Mouse (Mus musculus) layer of hippocampus, adult 11-12 months (tissue): ENCODE results near the gene Epdr1.
"Not testable (repeated sequence)": the region's sequence is repeated elsewhere in the genome, so short reads cannot be mapped to it uniquely, and the experiment has no call there.

Experiments
- DNase-seq: peaks from one replicate; pipeline ENCODE4 v3.0.0; 2022; ENCODE audit warnings: low spot score

Gene Epdr1

DNA sequence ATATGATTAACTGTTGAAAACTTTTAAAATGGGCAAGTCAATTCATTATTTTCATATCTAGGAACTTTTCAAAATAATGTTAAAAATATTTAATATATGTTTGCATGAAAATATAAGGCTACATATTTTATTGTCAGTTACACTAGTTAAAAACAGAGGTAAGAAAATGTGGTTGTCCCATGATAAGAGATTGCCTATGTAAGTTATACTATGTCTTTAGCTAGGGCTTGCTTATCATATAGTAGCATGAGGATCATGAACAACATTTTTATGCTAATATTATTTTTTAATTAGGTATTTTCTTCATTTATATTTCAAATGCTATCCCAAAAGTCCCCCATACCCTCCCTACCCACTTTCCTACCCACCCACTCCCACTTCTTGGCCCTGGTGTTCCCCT, 14.8 kb downstream of the Epdr1 start:
- DNase-seq = no peak

DNA sequence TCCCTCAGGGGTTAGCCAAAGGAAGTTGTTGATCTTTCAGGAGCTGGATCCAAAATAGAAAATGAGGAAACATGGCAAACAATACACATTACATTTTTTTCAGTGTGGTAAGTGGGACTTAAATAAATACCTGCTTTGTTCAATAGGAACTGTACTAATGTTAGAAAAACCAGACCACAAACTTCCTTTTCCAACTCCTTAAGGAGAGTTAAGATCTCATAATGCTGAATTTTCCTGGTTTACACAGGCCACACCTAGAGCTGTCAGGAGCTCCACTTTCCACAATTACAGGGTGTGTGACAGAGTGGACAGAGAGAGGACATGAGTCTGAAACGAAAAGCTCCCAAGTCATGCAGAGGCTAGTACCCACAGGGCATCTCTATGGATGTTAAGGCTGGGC, 16.0 kb downstream of the Epdr1 start:
- DNase-seq = no peak

DNA sequence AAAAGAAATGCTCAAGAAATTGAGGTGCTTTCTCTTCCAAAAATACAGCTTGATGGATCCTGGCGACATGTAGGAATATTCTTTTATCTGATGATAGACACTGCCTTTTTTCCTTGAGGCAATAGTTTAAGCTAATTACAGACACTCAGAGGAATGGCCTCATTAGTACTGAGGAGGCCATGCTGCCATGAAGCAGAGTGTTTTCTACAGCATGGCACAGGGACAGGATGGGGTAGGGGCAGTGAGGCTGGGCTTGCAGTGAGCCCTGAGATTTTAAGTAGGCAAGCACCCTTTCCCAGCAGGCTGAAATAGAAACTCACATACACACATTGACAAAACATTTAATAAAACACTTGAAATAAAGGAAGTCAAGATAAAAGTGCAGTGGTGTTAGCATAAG, 17.2 kb downstream of the Epdr1 start:
- DNase-seq = no peak

DNA sequence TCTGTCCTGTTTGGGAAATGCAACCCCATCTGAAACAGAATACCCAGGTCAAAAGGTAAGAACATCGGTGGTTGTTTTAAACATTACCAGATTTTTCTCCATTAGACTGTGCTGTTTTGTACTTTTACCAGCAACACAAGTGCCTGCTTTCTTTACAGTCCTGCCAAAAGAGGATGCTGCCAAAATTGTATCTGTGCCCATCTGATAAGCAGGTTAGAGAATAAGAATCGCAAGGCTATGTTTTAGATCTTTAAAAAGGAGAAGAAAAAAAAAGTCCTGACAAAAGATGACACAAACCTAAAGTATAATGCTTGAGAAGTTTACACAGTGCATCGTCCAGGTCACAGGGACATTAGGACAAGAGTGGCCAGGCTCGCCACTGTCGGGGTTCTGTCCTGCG, 20.5 kb downstream of the Epdr1 start:
- no peak for DNase-seq

DNA sequence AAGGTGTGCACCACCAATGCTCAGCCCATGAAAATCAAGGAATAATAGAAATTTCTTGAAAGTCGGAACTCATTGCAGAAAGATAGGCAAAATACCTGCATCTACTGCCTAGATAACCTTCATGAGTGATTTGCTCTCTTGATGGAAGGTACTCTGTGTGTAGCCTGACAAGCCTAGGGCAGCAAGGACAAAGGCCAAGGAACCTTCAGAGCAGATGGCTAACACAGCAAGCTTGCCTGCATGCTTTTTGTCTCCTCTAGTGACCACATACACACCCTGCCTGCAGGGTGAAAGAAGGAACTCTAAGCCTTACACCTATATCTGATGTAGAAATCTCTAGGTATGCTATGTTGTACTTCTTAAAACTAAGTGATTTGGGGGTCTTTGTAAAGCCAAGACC, 24.6 kb downstream of the Epdr1 start:
- DNase-seq = no peak

DNA sequence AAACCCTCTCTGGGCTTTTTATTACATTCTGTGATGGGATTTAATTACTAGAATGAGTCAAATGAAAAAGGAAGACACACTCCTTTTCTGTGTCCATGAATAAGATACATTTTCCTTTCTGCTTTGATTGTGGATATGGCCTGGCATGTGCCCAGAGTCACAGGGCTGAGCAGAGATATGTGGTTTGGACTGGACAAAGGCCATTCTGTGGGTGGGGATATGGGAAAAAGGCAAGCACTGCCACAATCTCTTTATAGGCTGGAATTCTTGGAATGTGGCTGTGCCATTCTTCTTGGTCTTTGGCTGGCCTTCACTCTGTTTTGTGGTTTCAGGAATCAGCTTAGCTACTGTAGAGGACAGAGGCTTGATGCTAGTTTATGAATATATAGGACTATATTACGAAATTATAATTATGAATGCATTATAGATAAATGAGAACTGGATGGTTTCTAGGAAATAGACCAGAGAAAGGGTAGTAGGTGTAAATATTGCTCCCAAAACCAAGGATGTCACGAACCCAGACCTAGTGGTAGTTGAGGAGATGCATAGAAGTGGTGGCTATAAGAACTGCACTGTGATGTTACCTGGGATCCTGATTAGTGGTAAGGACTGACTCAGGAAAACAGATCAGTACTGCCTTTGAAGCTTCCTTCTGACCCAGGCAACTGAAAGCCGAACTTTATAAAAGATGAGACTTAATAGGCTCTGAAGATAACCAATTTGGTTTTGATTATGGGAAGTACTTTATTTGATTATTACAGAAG, 28.5 kb downstream of the Epdr1 start:
- no peak for DNase-seq

DNA sequence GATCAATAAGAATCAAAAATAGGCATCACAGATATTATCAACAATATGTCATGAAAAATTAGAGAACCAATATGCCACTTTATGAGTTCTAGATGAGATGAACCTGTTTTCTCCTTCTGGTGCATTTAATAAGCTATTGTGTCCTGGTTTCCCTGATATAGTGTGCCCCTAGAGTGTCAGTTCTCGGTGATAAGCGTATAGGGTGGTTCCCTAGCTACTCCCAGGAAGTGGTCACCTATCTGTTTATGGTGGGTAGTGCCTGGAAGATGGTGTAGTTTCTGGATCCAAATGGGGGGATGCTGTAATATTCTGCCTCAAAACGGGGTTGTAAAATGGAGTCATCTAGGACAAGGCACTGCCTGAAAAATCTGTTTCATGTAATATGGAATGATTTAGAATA, 43.8 kb downstream of the Epdr1 start:
- DNase-seq = no peak

DNA sequence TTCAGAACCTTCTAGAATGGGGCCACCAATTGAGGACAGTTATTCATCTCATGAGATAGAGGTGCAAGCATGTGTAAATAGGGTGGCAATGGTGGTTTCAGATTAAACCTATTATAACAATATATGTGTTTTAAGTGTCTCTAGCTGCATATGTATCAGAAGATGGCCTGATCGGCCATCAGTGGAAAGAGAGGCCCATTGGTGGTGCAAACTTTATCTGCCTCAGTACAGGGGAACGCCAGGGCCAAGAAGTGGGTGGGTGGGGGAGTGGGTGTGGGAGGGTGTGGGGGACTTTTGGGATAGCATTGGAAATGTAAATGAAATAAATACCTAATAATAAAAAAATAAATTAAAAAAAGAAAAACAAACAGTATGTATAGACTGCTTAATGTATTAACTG, 45.0 kb downstream of the Epdr1 start:
- DNase-seq = not testable (repeated sequence)

DNA sequence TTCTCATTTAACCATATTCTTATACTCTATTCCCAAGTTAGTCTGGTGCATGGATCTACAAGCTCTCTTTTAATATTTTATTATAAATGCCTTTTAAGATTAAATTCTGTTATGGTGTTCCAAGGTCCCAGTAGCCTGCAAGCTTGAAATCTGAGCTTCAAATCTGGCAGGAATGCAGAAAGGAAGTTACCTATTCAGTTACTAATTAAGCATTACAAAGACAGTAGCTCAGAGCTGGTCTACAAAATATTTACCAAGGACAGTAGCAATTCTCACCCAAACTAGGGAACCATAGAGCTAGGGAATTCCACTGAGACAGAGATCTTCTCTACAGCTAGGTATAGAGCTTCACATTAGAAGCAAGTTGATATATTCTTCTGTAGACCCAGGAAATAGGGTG, 49.6 kb downstream of the Epdr1 start:
- not testable (repeated sequence) for DNase-seq

DNA sequence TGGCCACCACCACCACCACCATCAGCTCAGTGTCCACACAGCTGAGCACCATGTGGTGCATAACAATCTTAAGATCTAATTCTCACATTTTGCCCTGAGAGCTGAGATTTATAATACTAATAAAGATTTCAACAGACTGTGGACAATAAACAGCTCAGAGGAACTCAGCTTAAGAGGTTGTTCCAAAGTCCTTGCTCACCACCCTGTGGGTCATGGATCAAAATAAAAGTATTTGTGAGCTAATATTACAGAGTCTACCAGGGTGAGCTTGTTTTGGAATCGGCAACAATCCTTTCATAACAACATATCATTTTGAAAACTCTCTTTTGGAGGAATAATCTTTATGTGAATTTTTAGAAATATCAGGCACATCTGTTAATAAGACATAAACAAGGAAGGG, 57.2 kb downstream of the Epdr1 start:
- no peak for DNase-seq

DNA sequence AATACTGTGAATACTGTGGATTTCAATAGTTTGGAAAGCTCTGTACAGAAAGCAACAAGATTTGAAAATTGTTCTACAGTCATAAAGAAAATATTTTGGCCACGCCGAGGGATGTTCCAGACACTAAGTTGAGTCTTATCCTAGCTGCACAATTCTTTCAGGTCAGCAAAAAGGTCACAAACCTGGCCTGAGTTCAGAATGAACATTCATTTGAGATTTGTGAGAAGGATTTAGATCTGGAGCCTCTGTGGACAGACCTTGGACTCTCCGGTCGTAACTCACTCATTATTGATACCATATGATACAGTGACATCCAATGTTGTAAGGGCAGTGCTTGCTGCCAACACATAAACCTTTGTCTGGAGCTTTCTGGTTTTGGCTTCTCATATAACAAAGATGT, 64.3 kb downstream of the Epdr1 start:
- no peak for DNase-seq
